Comparison of ENCODE assay signal across 8 mouse cellular contexts in genomic region chr5:143058208-143058607, GRCm38 (mm10). TPM values are rescaled to one million over a fixed set of nuclear protein-coding genes. Genes with fewer than 3 reads are reported as not detected.
DNase-seq lines count a peak whose midpoint lies in the region; ATAC-seq and TF ChIP-seq lines count a peak whose summit lies in the region.

No protein-coding gene starts in this region.

- TF ChIP-seq CTCF in MEL (IDR thresholded peaks at IDR 0.05 in 2 of 3, conservative IDR thresholded peaks at IDR 0.05 in 1 of 3; ENCODE audit: control insufficient read depth in 1 of 3, insufficient read depth in 1 of 3, low read depth in 2 of 3, low read length in 3 of 3, poor library complexity in 1 of 3, severe bottlenecking in 1 of 3) = no peak
- no peak for TF ChIP-seq CTCF in lung, postnatal 0 days (IDR thresholded peaks at IDR 0.05)

- peaks cover 84% of the 10 kb centered on the region for H3K4me1 ChIP-seq in heart, embryonic 10.5 days
- H3K4me1 ChIP-seq in MEL (ENCODE audit: control insufficient read depth in 1 of 2, insufficient read depth in 2 of 2, low read length in 2 of 2) = peaks cover 44 to 51% of the 10 kb centered on the region in 2 experiments
- peaks cover 52% of the 10 kb centered on the region for H3K4me1 ChIP-seq in embryonic facial prominence, embryonic 15.5 days
- H3K4me1 ChIP-seq in lung, postnatal 0 days (ENCODE audit: insufficient read depth, low read depth, low read length) = peaks cover 31% of the 10 kb centered on the region

- H3K4me3 ChIP-seq in heart, embryonic 10.5 days = no peak overlapping the region
- no peak overlapping the region for H3K4me3 ChIP-seq in MEL (ENCODE audit: control insufficient read depth in 1 of 2, insufficient read depth in 1 of 2, low read depth in 2 of 2, low read length in 2 of 2)
- no peak overlapping the region for H3K4me3 ChIP-seq in embryonic facial prominence, embryonic 15.5 days (replicated peaks)
- no peak overlapping the region for H3K4me3 ChIP-seq in lung, postnatal 0 days (ENCODE audit: low read depth, low read length)

- H3K79me2 ChIP-seq in MEL (ENCODE audit: control insufficient read depth, insufficient read depth, low read length, poor library complexity) = no peaks in the 10 kb centered on the region

- peak; percentile 92 to 94 for TF ChIP-seq EP300 in MEL (IDR thresholded peaks at IDR 0.05; ENCODE audit: low read depth in 1 of 2, low read length in 2 of 2)
- TF ChIP-seq EP300 in lung, postnatal 0 days (IDR thresholded peaks at IDR 0.05) = peak; percentile 65

- TF ChIP-seq POLR2A in MEL (IDR thresholded peaks at IDR 0.05; ENCODE audit: control insufficient read depth in 1 of 2, insufficient read depth in 1 of 2, low read depth in 1 of 2, low read length in 2 of 2, poor library complexity in 1 of 2) = no peak

- TF ChIP-seq RAD21 in MEL (IDR thresholded peaks at IDR 0.05; ENCODE audit: low read depth, low read length) = no peak

- no peak overlapping the region for H3K9ac ChIP-seq in MEL (ENCODE audit: control insufficient read depth, low read depth, low read length, poor library complexity, severe bottlenecking)
- no peak overlapping the region for H3K9ac ChIP-seq in embryonic facial prominence, embryonic 15.5 days
- H3K9ac ChIP-seq in lung, postnatal 0 days (replicated peaks; ENCODE audit: low read depth) = no peak overlapping the region

- no peak overlapping the region for H3K4me2 ChIP-seq in embryonic facial prominence, embryonic 15.5 days (replicated peaks)
- H3K4me2 ChIP-seq in lung, postnatal 0 days (replicated peaks; ENCODE audit: low read depth, low read length) = no peak overlapping the region

- ATAC-seq in embryonic facial prominence, embryonic 15.5 days (ENCODE audit: insufficient number of reproducible peaks, low FRiP score, low TSS enrichment, low read depth) = no peak
- peak; percentile 66 for ATAC-seq in lung, postnatal 0 days

- DNase-seq in heart, embryonic 10.5 days (ENCODE audit: low spot score) = peak; percentile 95
- DNase-seq in heart, postnatal 4 days = no peak
- DNase-seq in MEL (ENCODE audit: low read depth, low spot score) = peak; percentile 73
- DNase-seq in lung, postnatal 0 days (ENCODE audit: low spot score) = peak; percentile 92
- no peak for DNase-seq in cerebellum, adult 18-20 months
- no peak for DNase-seq in thymus, postnatal 4 days
- DNase-seq in urinary bladder, postnatal 10 days (ENCODE audit: low spot score) = no peak

- peaks cover 13% of the 10 kb centered on the region; the same call in 1 of the 2 replicates for H3K36me3 ChIP-seq in heart, embryonic 10.5 days
- peaks cover 8 to 82% of the 10 kb centered on the region in 2 experiments for H3K36me3 ChIP-seq in MEL (ENCODE audit: control insufficient read depth in 1 of 2, insufficient read depth in 2 of 2, low read length in 2 of 2)
- H3K36me3 ChIP-seq in embryonic facial prominence, embryonic 15.5 days = peaks cover 16% of the 10 kb centered on the region
- peaks cover 11% of the 10 kb centered on the region for H3K36me3 ChIP-seq in lung, postnatal 0 days (ENCODE audit: insufficient read depth, low read length)

- no peaks in the 10 kb centered on the region for H3K9me3 ChIP-seq in heart, embryonic 10.5 days
- no peaks in the 10 kb centered on the region for H3K9me3 ChIP-seq in MEL (replicated peaks; ENCODE audit: insufficient read depth, low read length)
- H3K9me3 ChIP-seq in embryonic facial prominence, embryonic 15.5 days (replicated peaks) = no peaks in the 10 kb centered on the region
- no peaks in the 10 kb centered on the region for H3K9me3 ChIP-seq in lung, postnatal 0 days (ENCODE audit: low read length)

- no peaks in the 10 kb centered on the region for H3K27me3 ChIP-seq in heart, embryonic 10.5 days (ENCODE audit: insufficient read depth, poor library complexity, severe bottlenecking)
- no peaks in the 10 kb centered on the region for H3K27me3 ChIP-seq in MEL (ENCODE audit: control insufficient read depth in 1 of 2, insufficient read depth in 2 of 2, low read length in 2 of 2)
- H3K27me3 ChIP-seq in embryonic facial prominence, embryonic 15.5 days = no peaks in the 10 kb centered on the region
- no peaks in the 10 kb centered on the region for H3K27me3 ChIP-seq in lung, postnatal 0 days (replicated peaks; ENCODE audit: insufficient read depth, low read length)

- peak overlapping the region; percentile 83 for H3K27ac ChIP-seq in heart, embryonic 10.5 days
- H3K27ac ChIP-seq in MEL (ENCODE audit: control insufficient read depth, low read depth, low read length) = peak overlapping the region; percentile 71
- peak overlapping the region; percentile 80 for H3K27ac ChIP-seq in embryonic facial prominence, embryonic 15.5 days (replicated peaks)
- peak overlapping the region; percentile 74 for H3K27ac ChIP-seq in lung, postnatal 0 days (ENCODE audit: low read length)

- 8% methylated on average over 2 of the region's 2 CpGs for WGBS in heart, embryonic 10.5 days
- WGBS in embryonic facial prominence, embryonic 15.5 days = 48% methylated on average over 2 of the region's 2 CpGs
- WGBS in lung, postnatal 0 days = 25% methylated on average over 2 of the region's 2 CpGs

TF ChIP-seq in MEL, 35 proteins besides CTCF, POLR2A, EP300 and RAD21 (continues in another document):
- TF ChIP-seq JUND (IDR thresholded peaks at IDR 0.05; ENCODE audit: low read depth, low read length) (no peak; the same call in 1 of the 2 replicates), MYC (IDR thresholded peaks at IDR 0.05; ENCODE audit: low read depth, low read length) (no peak), MAX (IDR thresholded peaks at IDR 0.05; ENCODE audit: low read length) (peak; percentile 68; the same call in 1 of the 2 replicates), UBTF (IDR thresholded peaks at IDR 0.05; ENCODE audit: borderline replicate concordance, insufficient read depth, low read depth, low read length) (no peak), MAFK (IDR thresholded peaks at IDR 0.05; ENCODE audit: borderline replicate concordance, low read depth, low read length) (peak; percentile 79; the same call in 1 of the 2 replicates), POLR2AphosphoS2 (IDR thresholded peaks at IDR 0.05; ENCODE audit: low read length) (no peak), ETS1 (IDR thresholded peaks at IDR 0.05; ENCODE audit: low read depth, low read length) (peak; percentile 87), CHD2 (IDR thresholded peaks at IDR 0.05; ENCODE audit: low read length) (peak; percentile 30; the same call in 1 of the 2 replicates), TCF12 (IDR thresholded peaks at IDR 0.05; ENCODE audit: low read depth, low read length) (peak; percentile 97), SMC3 (IDR thresholded peaks at IDR 0.05; ENCODE audit: low read depth, low read length) (no peak), KAT2A (conservative IDR thresholded peaks at IDR 0.05; ENCODE audit: low read depth, low read length) (peak; percentile 44; the same call in 1 of the 2 replicates), TAL1 (IDR thresholded peaks at IDR 0.05; ENCODE audit: low read length) (peak; percentile 95), BHLHE40 (IDR thresholded peaks at IDR 0.05; ENCODE audit: borderline replicate concordance, low read depth, low read length) (peak; percentile 68; the same call in 1 of the 2 replicates), SIN3A (IDR thresholded peaks at IDR 0.05; ENCODE audit: low read length) (peak; percentile 68; the same call in 1 of the 2 replicates), CHD1 (IDR thresholded peaks at IDR 0.05; ENCODE audit: low read depth, low read length) (no peak), TBP (IDR thresholded peaks at IDR 0.05; ENCODE audit: low read depth, low read length) (no peak), MAZ (IDR thresholded peaks at IDR 0.05; ENCODE audit: low read depth, low read length) (0 out of 2 replicates have a peak, but pooled peaks have one; percentile 58), ZMIZ1 (IDR thresholded peaks at IDR 0.05; ENCODE audit: low read depth, low read length) (0 out of 2 replicates have a peak, but pooled peaks have one; percentile 38), ELF1 (IDR thresholded peaks at IDR 0.05; ENCODE audit: low read depth, low read length) (0 out of 2 replicates have a peak, but pooled peaks have one; percentile 12), HCFC1 (IDR thresholded peaks at IDR 0.05; ENCODE audit: low read depth, low read length) (no peak), MXI1 (IDR thresholded peaks at IDR 0.05; ENCODE audit: low read depth, low read length) (peak; percentile 61; the same call in 1 of the 2 replicates), GATA1 (IDR thresholded peaks at IDR 0.05; ENCODE audit: low read depth, low read length) (peak; percentile 92), POLR2AphosphoS5 (IDR thresholded peaks at IDR 0.05; ENCODE audit: borderline replicate concordance, low read depth, low read length) (no peak), RCOR1 (IDR thresholded peaks at IDR 0.05; ENCODE audit: low read depth, low read length) (peak; percentile 86), USF2 (IDR thresholded peaks at IDR 0.05; ENCODE audit: borderline replicate concordance in 1 of 2, insufficient read depth in 1 of 2, low read depth in 1 of 2, low read length in 2 of 2) (no peak), ZKSCAN1 (IDR thresholded peaks at IDR 0.05; ENCODE audit: low read depth, low read length) (no peak), GABPA (IDR thresholded peaks at IDR 0.05; ENCODE audit: low read depth, low read length) (no peak), E2F4 (IDR thresholded peaks at IDR 0.05; ENCODE audit: borderline replicate concordance, low read depth, low read length) (no peak), NELFE (IDR thresholded peaks at IDR 0.05; ENCODE audit: low read depth, low read length) (peak; percentile 35), USF1 (IDR thresholded peaks at IDR 0.05; ENCODE audit: low read depth, low read length) (peak; percentile 37; the same call in 1 of the 2 replicates), MYB (IDR thresholded peaks at IDR 0.05; ENCODE audit: low read depth, low read length) (peak; percentile 57; the same call in 1 of the 2 replicates), ZC3H11A (IDR thresholded peaks at IDR 0.05; ENCODE audit: low read depth, low read length) (no peak), NRF1 (IDR thresholded peaks at IDR 0.05; ENCODE audit: insufficient read depth, low read depth, low read length, poor library complexity, severe bottlenecking) (no peak)

RNA-seq across cellular contexts. Expression of gene Rnf216, which starts 54.6 kb away (rescaled TPM):
- polyA plus RNA-seq in heart, embryonic 10.5 days (2016; fragmentation: Nextera tagmentation; extraction: Ambion mirVana) = 37.9 and 40.6 TPM in 2 replicates
- 10 to 100 TPM; 28.9 to 32.2 TPM for total RNA-seq in heart, postnatal 4 days (2021)
- 16.4 and 17.1 TPM in 2 replicates for total RNA-seq in MEL (2012; rRNA removed)
- 100 to 1,000 TPM in 1 of 2 experiments, 10 to 100 TPM in 1; 30.8 to 123 TPM for polyA plus RNA-seq in MEL (2012; ENCODE audit: insufficient read depth in 1 of 2, insufficient read length in 2 of 2, low read depth in 1 of 2, low replicate concordance in 2 of 2, missing spikeins in 1 of 2)
- 41.2 and 42.7 TPM in 2 replicates for polyA plus RNA-seq in embryonic facial prominence, embryonic 15.5 days (2015; fragmentation: Nextera tagmentation; extraction: Ambion mirVana)
- polyA plus RNA-seq in lung, postnatal 0 days (2015; fragmentation: Nextera tagmentation; extraction: Ambion mirVana) = 23.2 and 26.0 TPM in 2 replicates

Comparison
In these comparisons a context has a peak if more than half of its experiments do, and no peak if none do; other contexts are left out.
1. DNase-seq: peak in heart, embryonic 10.5 days (single experiment), MEL (single experiment) and lung, postnatal 0 days (single experiment); none in heart, postnatal 4 days (single experiment), cerebellum, adult 18-20 months (0 of 2), thymus, postnatal 4 days (single experiment) and urinary bladder, postnatal 10 days (single experiment).
2. Peak in every context shown above with its lines, with median percentiles within 50 percentile points of each other: H3K27ac ChIP-seq.